Mouse (Mus musculus): ENCODE data around the gene Foxl1. TPM values are rescaled to one million over a fixed set of nuclear protein-coding genes. Genes with fewer than 3 reads are reported as not detected.

Gene Foxl1
- polyA plus RNA-seq, 1 experiment: 0.37 TPM

DNA sequence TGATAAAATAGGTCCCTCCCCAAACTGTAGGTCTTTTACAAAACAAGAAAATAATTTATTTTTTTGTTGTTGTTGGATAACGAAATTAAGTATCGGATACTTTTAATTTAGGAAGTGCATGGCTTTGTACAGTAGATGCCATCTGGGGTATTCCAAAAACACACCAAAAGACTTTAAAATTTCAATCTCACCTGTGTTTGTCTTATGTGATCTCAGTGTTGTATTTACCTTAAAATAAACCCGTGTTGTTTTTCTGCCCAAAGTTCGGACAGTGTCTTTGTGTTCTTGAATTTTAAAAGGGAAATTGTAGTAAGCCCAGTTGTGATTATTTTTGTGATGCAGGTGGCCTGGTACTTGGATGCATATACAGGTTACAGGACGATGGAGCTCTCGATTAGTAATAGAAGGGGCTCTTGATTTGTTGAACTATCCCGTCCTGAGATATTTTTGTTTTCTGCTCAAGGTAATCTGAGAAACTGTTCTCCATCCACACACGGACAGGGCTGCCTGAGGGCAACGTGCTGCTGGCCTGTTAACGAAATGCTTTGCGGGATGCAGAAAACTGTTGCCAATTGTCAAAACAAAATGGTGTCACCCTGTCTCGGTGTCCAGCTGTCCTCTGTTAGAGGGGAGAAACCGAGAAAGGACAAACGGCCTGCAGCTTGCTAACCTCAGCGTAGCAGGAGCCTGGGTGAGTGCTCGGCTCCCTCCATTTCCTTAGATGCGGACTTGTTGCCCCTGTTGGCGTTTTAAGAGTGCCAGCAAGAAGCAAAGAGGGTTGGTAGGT lies 8.9 kb upstream of the Foxl1 start:
- TF ChIP-seq POLR2A (IDR thresholded peaks at IDR 0.05; ENCODE audit: borderline replicate concordance, extremely low read depth, insufficient read depth, insufficient read length, poor library complexity, severe bottlenecking) (no peak), CTCF (IDR thresholded peaks at IDR 0.05; ENCODE audit: borderline replicate concordance, extremely low read depth, insufficient read depth, insufficient read length) (no peak)
- DNase-seq (ENCODE audit: low read depth): no peak

DNA sequence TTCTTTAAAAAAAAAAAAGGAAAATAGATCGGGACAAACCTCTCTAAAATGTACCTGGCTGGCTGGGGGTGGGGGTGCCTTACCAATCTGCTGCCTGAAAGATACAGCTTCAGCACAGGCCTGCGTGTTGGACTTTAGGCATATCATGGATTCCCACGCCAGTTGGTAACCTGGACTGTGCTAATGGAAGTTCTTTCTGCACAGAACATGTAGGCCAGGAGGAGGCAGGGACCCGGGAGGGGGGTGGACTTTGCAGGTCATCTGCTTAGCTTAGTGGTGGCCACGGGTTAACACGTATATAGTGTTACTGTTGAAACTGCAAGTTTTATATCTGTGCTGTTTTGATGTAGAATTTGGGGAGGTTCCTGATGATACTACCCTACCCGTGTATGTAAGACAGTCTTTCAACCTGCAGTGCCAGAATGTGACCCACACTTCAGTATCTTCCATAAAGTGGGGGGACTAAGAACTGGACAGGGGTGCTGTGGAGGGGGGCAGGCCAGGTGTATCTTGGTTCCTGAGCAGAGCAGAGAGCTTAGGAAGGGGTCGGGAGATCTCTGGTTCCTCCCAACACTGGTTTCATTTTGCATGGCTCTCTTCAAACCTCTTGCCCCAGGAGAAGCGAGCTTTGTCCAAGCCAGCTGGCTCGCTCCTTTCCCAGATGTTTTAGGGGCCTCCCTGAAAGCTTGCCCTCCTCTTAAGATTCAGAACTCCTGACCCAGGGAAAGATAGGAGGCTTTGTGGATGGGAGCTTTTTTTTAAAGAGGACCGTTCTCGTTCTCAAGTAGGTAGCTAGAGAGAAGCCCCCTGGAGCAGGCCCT lies 7.9 kb upstream of the Foxl1 start:
- no peak for DNase-seq (ENCODE audit: low read depth)
- TF ChIP-seq CTCF (IDR thresholded peaks at IDR 0.05; ENCODE audit: borderline replicate concordance, extremely low read depth, insufficient read depth, insufficient read length) (no peak), POLR2A (IDR thresholded peaks at IDR 0.05; ENCODE audit: borderline replicate concordance, extremely low read depth, insufficient read depth, insufficient read length, poor library complexity, severe bottlenecking) (no peak)

DNA sequence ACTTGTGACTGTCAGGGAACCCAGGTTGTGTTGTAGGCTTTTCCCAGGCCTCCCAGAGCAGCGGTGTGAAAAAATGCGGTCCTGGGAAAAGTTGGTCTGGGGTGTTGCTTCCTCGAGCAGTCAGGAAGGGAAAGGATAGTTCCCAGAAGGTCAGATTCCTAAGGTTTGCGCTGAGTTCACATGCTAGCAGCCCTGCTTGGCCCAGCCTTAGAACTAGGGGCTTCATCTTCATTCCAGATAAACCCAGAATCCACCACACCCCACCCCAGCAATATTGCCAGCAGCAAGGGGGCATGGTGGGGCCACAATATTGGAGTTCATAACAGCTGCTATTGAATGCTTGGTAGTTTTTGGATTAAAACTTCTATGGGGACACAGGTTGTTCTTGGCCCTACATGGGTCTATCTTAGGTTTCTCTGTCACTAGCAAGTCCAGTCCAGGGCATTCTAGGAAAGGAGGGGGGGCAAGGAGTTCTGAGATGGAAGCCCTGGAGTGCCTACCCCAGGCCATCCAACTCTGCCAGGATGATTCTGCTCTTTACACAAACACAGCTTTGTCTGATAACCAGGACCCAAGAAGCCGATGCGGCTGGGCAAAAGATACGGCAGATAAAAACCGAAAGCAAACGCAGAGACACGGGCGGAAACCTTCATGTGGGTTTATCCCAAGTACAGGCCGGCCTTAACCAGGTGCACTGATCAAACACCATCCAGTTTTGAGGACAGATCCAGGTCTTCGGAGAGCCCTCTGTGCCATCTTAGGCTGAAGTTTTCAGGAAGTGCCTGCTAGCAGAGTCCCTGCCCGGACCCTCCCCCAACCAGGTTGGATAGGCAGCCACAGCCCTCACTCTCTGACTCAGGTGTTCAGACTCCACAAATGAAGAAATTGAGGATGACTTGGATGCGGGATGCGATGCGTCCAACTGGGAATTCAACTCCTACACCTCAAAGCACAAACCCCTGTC lies 7.0 kb upstream of the Foxl1 start:
- no peak for DNase-seq (ENCODE audit: low read depth)
- no peak for TF ChIP-seq CTCF (IDR thresholded peaks at IDR 0.05; ENCODE audit: borderline replicate concordance, extremely low read depth, insufficient read depth, insufficient read length)
- TF ChIP-seq POLR2A (IDR thresholded peaks at IDR 0.05; ENCODE audit: borderline replicate concordance, extremely low read depth, insufficient read depth, insufficient read length, poor library complexity, severe bottlenecking): no peak

DNA sequence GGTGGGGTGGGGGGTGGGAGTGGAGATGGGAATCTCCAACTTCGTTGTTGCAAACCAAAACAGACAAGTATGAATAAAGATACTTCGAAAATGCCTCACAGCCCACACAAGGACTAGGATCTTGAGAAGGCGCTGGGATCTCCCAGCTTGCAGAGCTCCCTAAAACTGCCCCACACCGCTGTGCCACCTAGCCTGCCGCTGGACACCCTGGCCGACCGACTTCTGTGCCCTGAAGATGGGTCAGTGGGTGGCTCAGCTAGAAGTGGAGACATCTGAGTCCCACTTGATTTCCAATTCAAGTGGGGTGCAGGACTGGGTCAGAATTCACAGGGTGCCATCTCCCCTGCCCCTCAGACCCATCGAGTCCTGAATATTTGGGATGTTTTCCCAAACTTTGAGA lies 6.0 kb upstream of the Foxl1 start:
- TF ChIP-seq CTCF (IDR thresholded peaks at IDR 0.05; ENCODE audit: borderline replicate concordance, extremely low read depth, insufficient read depth, insufficient read length) (no peak), POLR2A (IDR thresholded peaks at IDR 0.05; ENCODE audit: borderline replicate concordance, extremely low read depth, insufficient read depth, insufficient read length, poor library complexity, severe bottlenecking) (no peak)
- DNase-seq (ENCODE audit: low read depth): no peak

DNA sequence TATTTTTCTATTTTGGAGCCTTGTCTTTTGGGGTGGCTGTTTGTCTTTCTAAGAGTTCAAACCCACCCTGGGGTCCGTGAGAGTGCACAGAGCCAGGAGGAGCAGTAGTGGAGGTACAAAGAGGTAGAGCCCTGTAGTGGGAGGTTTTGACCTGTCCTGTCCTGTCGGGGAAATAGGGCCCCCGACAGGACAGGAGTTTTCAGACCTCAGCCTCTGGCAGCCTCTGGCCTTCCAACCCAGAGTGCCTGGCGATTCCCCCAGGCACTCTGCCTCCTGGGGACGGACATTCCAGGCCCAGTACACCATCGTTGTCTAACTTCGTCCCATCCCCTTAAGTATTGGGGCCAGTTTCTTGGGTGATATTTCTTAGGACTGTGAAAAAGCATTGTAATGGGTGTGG lies 5.4 kb upstream of the Foxl1 start:
- DNase-seq (ENCODE audit: low read depth): no peak
- TF ChIP-seq CTCF (IDR thresholded peaks at IDR 0.05; ENCODE audit: borderline replicate concordance, extremely low read depth, insufficient read depth, insufficient read length) (no peak), POLR2A (IDR thresholded peaks at IDR 0.05; ENCODE audit: borderline replicate concordance, extremely low read depth, insufficient read depth, insufficient read length, poor library complexity, severe bottlenecking) (no peak)

DNA sequence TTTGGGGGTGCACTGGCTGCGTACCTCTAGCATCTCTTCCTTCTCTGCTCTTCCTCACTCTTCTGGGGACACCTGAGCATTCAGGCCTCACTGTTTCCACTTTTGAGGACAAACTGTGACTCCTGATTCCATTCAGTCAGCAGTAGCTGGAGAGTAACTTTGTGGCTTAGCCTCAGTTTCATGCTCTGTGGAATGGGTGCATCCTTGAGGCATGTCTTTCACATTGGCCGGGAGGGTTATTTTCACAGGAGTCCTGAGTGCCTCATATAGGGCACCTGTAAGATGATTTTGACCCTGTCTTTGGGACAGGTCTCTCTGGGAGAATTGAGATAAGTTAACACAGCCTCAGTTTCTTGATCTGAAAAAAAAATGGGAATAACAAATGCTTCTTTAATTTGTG lies 4.6 kb upstream of the Foxl1 start:
- DNase-seq (ENCODE audit: low read depth): no peak
- TF ChIP-seq CTCF (IDR thresholded peaks at IDR 0.05; ENCODE audit: borderline replicate concordance, extremely low read depth, insufficient read depth, insufficient read length) (no peak), POLR2A (IDR thresholded peaks at IDR 0.05; ENCODE audit: borderline replicate concordance, extremely low read depth, insufficient read depth, insufficient read length, poor library complexity, severe bottlenecking) (no peak)

DNA sequence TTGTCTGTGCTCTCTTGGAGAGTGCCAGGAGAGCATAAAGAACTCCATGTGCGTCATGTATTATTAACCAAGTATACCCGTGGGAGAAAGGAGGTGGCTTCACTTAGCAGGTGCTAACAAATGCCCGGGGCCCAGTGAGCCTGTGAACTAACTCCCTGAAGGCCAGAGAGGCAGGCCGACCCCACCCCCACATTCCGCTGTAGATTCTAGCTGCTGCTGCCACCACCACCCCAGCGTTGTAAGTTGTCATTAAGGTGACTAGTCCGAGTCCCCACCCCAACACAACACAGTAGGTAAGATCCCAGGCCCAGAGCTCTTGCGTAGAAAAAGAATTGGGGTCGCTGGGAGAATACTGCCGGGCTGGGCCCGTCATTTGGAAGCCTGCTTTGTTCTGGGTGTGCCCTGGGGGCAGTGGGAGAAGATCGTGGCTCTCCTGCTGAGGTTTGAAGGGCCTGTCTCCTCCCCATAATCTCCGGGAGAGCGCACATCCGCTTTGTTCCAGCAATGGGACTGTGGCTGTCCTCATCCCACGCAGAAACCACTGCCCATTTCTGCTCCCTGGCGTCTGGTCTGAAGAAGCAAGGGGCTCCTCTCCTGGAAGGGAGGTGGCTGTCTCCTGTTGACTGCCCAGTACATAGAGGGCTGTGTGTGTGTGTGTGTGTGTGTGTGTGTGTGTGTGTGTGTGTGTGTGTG lies 3.0 kb upstream of the Foxl1 start:
- TF ChIP-seq POLR2A (IDR thresholded peaks at IDR 0.05; ENCODE audit: borderline replicate concordance, extremely low read depth, insufficient read depth, insufficient read length, poor library complexity, severe bottlenecking) (no peak), CTCF (IDR thresholded peaks at IDR 0.05; ENCODE audit: borderline replicate concordance, extremely low read depth, insufficient read depth, insufficient read length) (no peak)
- no peak for DNase-seq (ENCODE audit: low read depth)

DNA sequence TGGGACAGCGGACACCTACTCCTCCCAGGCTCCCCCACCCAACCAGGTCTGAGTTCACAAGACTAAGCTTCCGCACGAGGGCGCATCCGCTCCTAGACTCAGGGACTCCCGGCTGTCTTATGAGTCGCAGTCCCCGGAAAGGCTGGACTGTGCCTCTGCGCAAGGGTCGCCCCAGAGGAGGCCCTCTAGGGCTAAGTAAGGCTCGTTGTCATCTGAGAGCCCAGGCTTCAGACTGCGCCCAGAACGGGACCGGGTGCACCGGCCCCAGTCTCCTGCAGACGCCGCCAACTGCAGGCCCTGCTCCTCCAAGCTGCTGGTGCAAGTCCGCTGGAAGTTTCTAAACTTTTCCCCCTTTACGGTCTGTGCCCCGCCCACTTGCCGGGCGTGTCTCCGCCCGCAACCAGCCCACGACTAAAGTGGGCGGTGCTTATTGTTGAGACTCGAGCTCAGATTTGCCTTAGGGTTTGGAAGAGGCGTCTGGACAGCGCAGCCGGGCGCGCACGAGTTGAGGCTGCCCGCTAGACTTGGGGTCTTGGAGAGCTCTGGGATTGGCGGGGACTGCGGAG lies 2.3 kb upstream of the Foxl1 start:
- peak; percentile 49; the same call in 1 of the 2 replicates for TF ChIP-seq CTCF (IDR thresholded peaks at IDR 0.05; ENCODE audit: borderline replicate concordance, extremely low read depth, insufficient read depth, insufficient read length)
- TF ChIP-seq POLR2A (IDR thresholded peaks at IDR 0.05; ENCODE audit: borderline replicate concordance, extremely low read depth, insufficient read depth, insufficient read length, poor library complexity, severe bottlenecking): no peak
- peak; percentile 83 for DNase-seq (ENCODE audit: low read depth)

DNA sequence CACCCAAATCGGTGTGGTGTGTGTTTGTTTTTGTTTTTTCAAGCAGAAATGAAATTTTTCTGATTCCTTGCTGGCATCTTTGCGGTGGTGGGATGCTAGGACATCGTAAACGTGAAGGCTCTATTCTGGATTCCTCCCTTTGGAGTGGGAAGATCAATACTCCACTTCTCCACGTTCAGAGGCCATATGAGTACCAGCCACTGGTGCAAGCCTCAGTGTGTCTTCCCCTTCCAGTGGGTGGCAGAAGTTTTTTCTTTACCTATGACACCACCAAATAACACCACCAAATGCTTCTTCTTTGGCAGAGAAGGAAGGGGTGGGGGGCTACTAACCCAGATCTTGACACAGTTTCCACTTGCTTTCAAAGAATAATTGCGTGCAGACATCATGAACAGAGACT lies 1.5 kb upstream of the Foxl1 start:
- DNase-seq (ENCODE audit: low read depth): no peak

DNA sequence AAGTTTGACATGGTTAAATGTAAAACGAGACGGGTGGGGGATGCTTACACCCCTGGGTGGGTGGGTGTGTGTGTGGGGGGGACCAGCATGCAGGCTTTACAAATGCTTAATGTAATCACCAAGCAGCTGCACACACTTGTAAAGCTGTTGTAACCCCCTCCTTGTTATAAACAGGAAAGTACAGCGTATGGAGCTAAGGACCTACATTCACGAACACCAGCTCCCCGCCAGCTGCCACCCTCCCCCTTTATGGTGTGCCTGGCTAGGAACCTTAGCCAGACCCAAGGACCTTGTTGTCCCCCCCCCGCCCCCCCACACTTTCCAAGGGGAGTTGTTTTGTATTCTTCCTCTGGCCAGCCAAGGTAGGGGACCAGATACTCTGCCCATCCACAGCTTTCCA lies 1.0 kb upstream of the Foxl1 start:
- DNase-seq (ENCODE audit: low read depth): no peak
- no peak for TF ChIP-seq CTCF (IDR thresholded peaks at IDR 0.05; ENCODE audit: borderline replicate concordance, extremely low read depth, insufficient read depth, insufficient read length)
- no peak for TF ChIP-seq POLR2A (IDR thresholded peaks at IDR 0.05; ENCODE audit: borderline replicate concordance, extremely low read depth, insufficient read depth, insufficient read length, poor library complexity, severe bottlenecking)

More for the DNA sequence above, 1.5 kb upstream of the Foxl1 start:
- TF ChIP-seq POLR2A (IDR thresholded peaks at IDR 0.05; ENCODE audit: borderline replicate concordance, extremely low read depth, insufficient read depth, insufficient read length, poor library complexity, severe bottlenecking) (no peak), CTCF (IDR thresholded peaks at IDR 0.05; ENCODE audit: borderline replicate concordance, extremely low read depth, insufficient read depth, insufficient read length) (no peak)

Measured in brain, embryonic 14.5 days (tissue).